Mouse (Mus musculus) monocyte, adult 5-6 weeks (primary cell): ENCODE measurements around the gene Tro. TPM values are rescaled to one million over a fixed set of nuclear protein-coding genes. Genes with fewer than 3 reads are reported as not detected.

Experiments
- ATAC-seq: fragments of 153-309, 156-312 bp; replicated peaks from 2 replicates; pipeline ENCODE4 v1.8.0; 2017; ENCODE audit warnings: mild to moderate bottlenecking; ENCODE audit not compliant: low TSS enrichment, insufficient number of reproducible peaks, severe bottlenecking, poor library complexity, low FRiP score
- total RNA-seq: library from RNA; stranded (forward); fragments of 200-1000, 200-491, 200-594 nt; gene quantifications from 3 replicates; pipeline ENCODE4 v1.2.3, GENCODE M21; 2017

The Tro gene
- total RNA-seq = not detected in 3 replicates

DNA sequence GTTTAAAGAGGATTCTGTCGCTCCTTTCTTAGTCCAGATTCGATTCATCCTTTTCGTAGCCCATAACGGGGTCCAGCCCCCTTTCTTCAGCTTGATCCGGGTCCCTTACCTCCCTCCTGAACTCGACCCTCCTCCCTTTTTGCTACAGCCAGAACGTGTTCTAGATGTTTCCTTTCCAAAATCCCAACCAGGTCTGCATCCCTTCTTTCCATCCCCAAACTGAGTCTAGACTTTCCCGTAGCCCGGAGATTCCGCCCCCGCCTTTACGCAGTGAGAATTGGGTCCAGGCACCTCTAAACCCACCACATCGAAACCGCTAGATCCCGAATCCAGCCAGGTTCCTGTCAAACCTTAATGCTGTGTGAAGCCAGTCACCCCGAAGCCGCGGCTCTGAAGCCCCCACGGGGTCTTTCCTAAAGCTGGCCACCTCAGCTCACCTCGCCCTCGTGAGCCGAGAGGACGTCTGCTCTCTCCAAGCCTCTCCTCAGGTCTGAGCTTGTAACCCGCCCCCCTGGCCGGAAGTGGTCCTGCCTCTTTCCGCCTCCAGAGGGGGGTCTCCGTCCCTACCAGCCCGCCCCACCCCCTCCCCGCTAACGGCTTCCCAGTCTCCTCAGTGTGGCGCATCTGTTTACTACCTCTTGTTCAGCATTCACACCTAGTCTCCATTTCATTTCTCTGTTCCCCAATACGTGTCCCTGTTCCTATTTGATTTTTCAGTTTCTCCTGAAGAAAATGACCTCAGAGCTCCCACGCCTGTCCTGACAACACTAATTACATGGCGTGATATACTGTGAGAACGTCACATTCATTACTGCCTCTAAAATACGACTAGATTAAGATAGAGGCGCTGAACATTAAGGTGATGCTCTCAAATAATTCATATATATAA, at the start of gene Tro:
Gene Tro, minus strand, starts transcription at position 676 of the 889 bp plus-strand sequence.
- no peak for ATAC-seq

GRCm38 (mm10) chrX:150677505-150677904, 20.1 kb upstream of the Tro start:
- no peak for ATAC-seq

- no peak for ATAC-seq
Measured at GRCm38 (mm10) chrX:150662809-150663208, 5.4 kb upstream of the Tro start.

DNA sequence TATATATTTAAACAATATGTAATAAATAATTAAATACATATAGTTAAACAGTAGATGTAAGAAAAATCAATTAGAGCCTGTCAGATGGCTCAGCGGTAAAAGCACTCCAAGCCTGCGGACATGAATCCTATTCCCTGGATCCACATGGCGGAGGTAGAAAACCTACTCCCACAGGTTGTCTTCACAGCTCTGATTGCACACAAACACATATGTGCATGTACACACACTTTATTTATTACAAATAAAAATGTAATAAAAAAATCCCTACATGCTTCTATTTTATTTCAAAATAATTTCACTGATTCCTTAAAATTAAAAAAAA, 375 bp upstream of the Tro start:
- no peak for ATAC-seq

GRCm38 (mm10) chrX:150656122-150656907, 1.1 kb downstream of the Tro start:
- ATAC-seq = no peak

DNA sequence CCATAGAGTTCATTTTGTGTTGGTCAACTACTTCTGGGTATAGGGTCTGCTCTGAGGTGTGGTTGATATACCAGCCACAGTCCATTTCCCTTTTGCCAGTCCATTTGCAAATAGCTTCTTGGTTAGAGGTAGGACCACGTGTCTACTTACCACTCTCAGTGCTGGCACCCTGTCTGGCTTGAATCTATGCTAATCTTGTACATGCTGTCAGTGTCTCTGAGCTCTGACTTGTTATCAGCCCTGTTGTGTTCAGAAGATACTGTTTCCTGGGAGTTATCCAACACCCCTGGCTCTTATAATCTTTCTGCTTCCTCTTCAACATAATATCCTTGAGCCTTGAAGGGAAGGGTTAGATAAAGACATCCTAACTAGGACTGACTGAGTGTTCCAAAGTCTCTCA, 21.0 kb downstream of the Tro start:
- no peak for ATAC-seq

DNA sequence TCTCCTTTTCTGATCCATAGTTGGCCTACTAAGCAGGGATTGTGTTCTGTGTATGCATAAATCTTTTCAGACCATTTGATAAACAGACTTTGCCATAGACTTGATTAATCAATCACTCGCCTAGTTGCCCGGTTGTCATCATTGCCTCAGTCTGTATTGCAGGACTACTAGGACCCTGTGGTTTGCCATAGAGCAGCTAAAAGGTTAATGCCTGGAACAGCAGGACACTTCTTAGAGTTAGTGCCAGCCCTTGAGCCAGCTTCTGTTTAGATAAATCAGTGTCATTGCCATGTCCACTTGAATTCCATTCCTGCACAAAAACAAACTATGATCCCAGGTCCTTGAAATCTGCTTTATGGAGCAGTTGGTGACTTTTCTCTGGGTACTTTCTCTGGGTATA, 58.5 kb downstream of the Tro start:
- no peak for ATAC-seq

Other genes starting within 250 kb of the Tro start
- 7.5 to 13.7 TPM (median 10.1 TPM) in 3 replicates for gene Tmem29, start 198.4 kb downstream of the Tro start, total RNA-seq
- 19.3 to 201 TPM (median 183 TPM) in 3 replicates for gene Alas2, start 110.2 kb downstream of the Tro start, total RNA-seq
- gene Pfkfb1, start 69.4 kb downstream of the Tro start, total RNA-seq = 3.2 to 6.3 TPM (median 3.4 TPM) in 3 replicates
- gene Apex2, start 67.7 kb downstream of the Tro start, total RNA-seq = 2.3 to 11.9 TPM (median 3.6 TPM) in 3 replicates
- 1.6 to 8.5 TPM (median 3.3 TPM) in 3 replicates for gene Maged2, start 156.8 kb upstream of the Tro start, total RNA-seq